Mouse (Mus musculus): ENCODE measurements around the gene Gm28269.

DNA sequence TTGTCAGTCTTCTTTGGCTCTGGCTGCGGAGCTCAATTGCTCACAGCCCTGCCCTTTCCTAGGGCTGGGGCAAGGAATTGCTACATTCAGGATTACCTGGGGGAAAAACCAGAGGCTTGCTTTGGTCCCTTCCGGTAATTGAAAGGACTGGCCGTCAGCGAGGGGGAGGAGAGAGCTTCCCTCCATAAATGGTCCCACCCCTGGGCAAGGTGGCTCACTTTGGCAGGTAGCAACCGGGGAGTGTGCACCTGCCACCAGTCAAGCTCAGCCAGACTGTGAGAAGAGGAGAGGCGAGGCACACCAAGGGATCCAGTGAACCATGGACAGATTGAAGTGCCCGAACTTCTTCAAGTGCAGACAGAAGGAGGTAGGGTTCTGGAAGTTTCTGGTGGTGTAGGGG, 30.1 kb downstream of the Gm28269 start, which contains the start of gene Slc6a14:
- TF ChIP-seq CTCF (IDR thresholded peaks at IDR 0.05; ENCODE audit: low read depth) = no peak
- no peak for TF ChIP-seq EP300 (IDR thresholded peaks at IDR 0.05; ENCODE audit: low read depth)
